Mouse (Mus musculus) gastrocnemius, adult 8-10 months (tissue): ENCODE measurements around the gene Gm26661. TPM values are rescaled to one million over a fixed set of nuclear protein-coding genes. Genes with fewer than 3 reads are reported as not detected.

Experiments used
- DNase-seq, 2 experiments: peaks; one replicate each; pipeline ENCODE4 v3.0.0; 2022; ENCODE audit warnings: low spot score in 2 of 2
- total RNA-seq, 4 experiments: library from RNA; stranded (reverse); gene quantifications; 2 replicates each; pipeline ENCODE4 v1.2.4; 2022

Gm26661 gene
- total RNA-seq, 4 experiments from 2014 or later = not detected

- no peak for DNase-seq
Observed at GRCm38 (mm10) chr14:7819446-7819845, 28.1 kb downstream of the Gm26661 start.

- DNase-seq = no peak
Observed at GRCm38 (mm10) chr14:7821341-7821740, 30.0 kb downstream of the Gm26661 start.

GRCm38 (mm10) chr14:7822693-7823092 lies 31.3 kb downstream of the Gm26661 start:
- peak in 1 of 2 experiments; percentile 39 for DNase-seq

GRCm38 (mm10) chr14:7824651-7825268 lies 33.4 kb downstream of the Gm26661 start:
- no peak for DNase-seq

GRCm38 (mm10) chr14:7826151-7826937 lies 35.0 kb downstream of the Gm26661 start:
- no peak for DNase-seq

- no peak for DNase-seq
Observed at GRCm38 (mm10) chr14:7829181-7829580, 37.8 kb downstream of the Gm26661 start.

GRCm38 (mm10) chr14:7831770-7832439 lies 40.5 kb downstream of the Gm26661 start:
- no peak for DNase-seq

GRCm38 (mm10) chr14:7832440-7832783 lies 41.0 kb downstream of the Gm26661 start:
- no peak for DNase-seq

- no peak for DNase-seq
Observed at GRCm38 (mm10) chr14:7833458-7833857, 42.1 kb downstream of the Gm26661 start.

GRCm38 (mm10) chr14:7838564-7839089 lies 47.2 kb downstream of the Gm26661 start:
- DNase-seq = no peak

- DNase-seq = no peak
Observed at GRCm38 (mm10) chr14:7839950-7840514, 48.6 kb downstream of the Gm26661 start.

Other genes with a start within 250 kb of the Gm26661 start
- under 1 TPM in 2 of 4 experiments, not detected in 2; 0.19 to 0.27 TPM for gene Gm3558, start 223.0 kb upstream of the Gm26661 start, total RNA-seq
- gene Gm10338, start 196.0 kb upstream of the Gm26661 start, total RNA-seq = not detected
- gene Gm10128, start 147.6 kb upstream of the Gm26661 start, total RNA-seq = not detected
- 1 to 10 TPM; 4.7 to 8.3 (median 5.6) TPM for gene Flnb, start 26.4 kb downstream of the Gm26661 start, total RNA-seq
- gene Gm45521, start 165.7 kb downstream of the Gm26661 start, total RNA-seq = not detected
- gene Dnase1l3, start 203.0 kb downstream of the Gm26661 start, total RNA-seq = not detected
- gene Abhd6, start 211.3 kb downstream of the Gm26661 start, total RNA-seq = 10 to 100 TPM in 1 of 4 experiments, 1 to 10 TPM in 3; 6.8 to 10.2 (median 8.3) TPM